Mouse (Mus musculus): ENCODE results near the gene Flt1. TPM values are rescaled to one million over a fixed set of nuclear protein-coding genes. Genes with fewer than 3 reads are reported as not detected.

Gene Flt1
- polyA plus RNA-seq, 1 experiment from 2014 or later: 12.2 TPM

DNA sequence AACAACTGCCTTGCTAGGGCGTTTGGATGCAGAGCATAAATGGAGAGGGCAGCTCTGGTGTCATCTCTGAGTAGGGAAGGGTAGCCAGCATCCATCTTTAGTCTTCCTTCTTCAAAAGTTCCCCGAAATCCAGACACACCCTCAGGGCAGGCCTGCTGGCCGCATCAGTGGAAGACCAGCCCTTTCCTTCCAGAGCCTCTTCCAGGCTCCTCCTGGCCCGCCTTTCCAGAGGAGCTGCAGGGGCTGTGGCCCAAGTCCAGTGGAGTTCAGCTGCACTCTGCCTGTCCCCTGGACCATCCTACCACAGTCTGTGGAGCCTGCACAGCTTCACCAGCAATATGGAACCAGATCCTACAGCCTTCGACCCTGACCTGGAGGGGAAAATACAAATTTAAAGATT lies 7.1 kb upstream of the Flt1 start:
- no peak overlapping the region for H3K9ac ChIP-seq (ENCODE audit: low read depth, low read length)
- H3K4me3 ChIP-seq (ENCODE audit: low read depth, low read length): no peak overlapping the region
- H3K36me3 ChIP-seq (ENCODE audit: control insufficient read depth, insufficient read depth, low read length): no peaks in the 10 kb centered on the region
- no peaks in the 10 kb centered on the region for H3K4me1 ChIP-seq (ENCODE audit: control insufficient read depth, insufficient read depth, low read length)
- peaks cover 27% of the 10 kb centered on the region for H3K27me3 ChIP-seq (replicated peaks; ENCODE audit: control insufficient read depth, insufficient read depth, low read length)
- no peak overlapping the region for H3K4me2 ChIP-seq (ENCODE audit: low read depth, low read length)
- DNase-seq (ENCODE audit: low spot score) (no peak), ATAC-seq (ENCODE audit: low read depth) (no peak)
- no peaks in the 10 kb centered on the region for H3K9me3 ChIP-seq (ENCODE audit: control insufficient read depth, low read length)
- no peak overlapping the region for H3K27ac ChIP-seq (replicated peaks; ENCODE audit: low read depth, low read length)
- 84% methylated on average over 4 of the region's 5 CpGs for WGBS

GRCm38 (mm10) chr5:147727481-147727880 lies 1.7 kb upstream of the Flt1 start:
- Histone ChIP-seq H3K9ac (ENCODE audit: low read depth, low read length) (no peak overlapping the region), H3K4me1 (ENCODE audit: control insufficient read depth, insufficient read depth, low read length) (peaks cover 15% of the 10 kb centered on the region), H3K9me3 (ENCODE audit: control insufficient read depth, low read length) (no peaks in the 10 kb centered on the region), H3K27me3 (replicated peaks; ENCODE audit: control insufficient read depth, insufficient read depth, low read length) (peaks cover 81% of the 10 kb centered on the region), H3K4me2 (ENCODE audit: low read depth, low read length) (no peak overlapping the region), H3K36me3 (ENCODE audit: control insufficient read depth, insufficient read depth, low read length) (no peaks in the 10 kb centered on the region), H3K27ac (replicated peaks; ENCODE audit: low read depth, low read length) (no peak overlapping the region), H3K4me3 (ENCODE audit: low read depth, low read length) (no peak overlapping the region)
- DNase-seq (ENCODE audit: low spot score) (no peak), ATAC-seq (ENCODE audit: low read depth) (no peak)
- WGBS: 12% methylated on average over 12 of the region's 12 CpGs

DNA sequence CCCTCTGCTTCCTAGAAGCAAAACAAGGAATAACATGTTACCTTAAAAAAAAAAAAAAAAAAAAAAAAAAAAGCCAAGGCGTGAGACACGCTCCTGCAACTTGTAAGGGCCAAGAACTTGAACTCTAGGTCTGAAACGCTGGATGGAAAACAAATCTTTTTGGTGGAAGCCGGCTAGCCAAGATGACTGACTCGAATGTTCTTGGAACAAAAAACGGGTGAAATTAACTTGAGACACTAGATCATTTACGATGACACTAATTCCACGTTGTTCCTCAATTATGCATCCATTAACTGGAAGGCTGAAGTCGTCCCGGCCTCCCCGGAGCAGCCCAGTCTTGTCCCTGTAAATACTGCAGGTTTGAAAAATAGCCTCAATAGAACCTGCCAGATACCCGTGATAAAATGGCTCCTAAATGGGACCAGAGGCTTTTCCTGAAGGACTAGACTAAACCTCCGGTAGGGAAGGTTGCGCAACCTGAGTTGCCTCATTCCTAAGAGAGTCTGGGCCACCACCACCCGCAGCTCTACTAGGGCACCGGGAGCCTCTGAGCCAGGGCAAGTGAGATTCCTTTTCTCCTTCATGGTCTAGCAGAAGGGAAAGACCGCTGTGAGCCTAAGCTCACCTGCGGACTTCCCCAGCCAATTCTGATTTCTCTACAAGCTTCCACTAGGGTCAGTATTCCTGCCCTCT lies 1.0 kb upstream of the Flt1 start:
- H3K4me2 ChIP-seq (ENCODE audit: low read depth, low read length): peak overlapping the region; percentile 87
- no peaks in the 10 kb centered on the region for H3K9me3 ChIP-seq (ENCODE audit: control insufficient read depth, low read length)
- H3K36me3 ChIP-seq (ENCODE audit: control insufficient read depth, insufficient read depth, low read length): no peaks in the 10 kb centered on the region
- H3K4me3 ChIP-seq (ENCODE audit: low read depth, low read length): peak overlapping the region; percentile 50
- DNase-seq (ENCODE audit: low spot score) (no peak), ATAC-seq (ENCODE audit: low read depth) (no peak)
- WGBS: 4% methylated on average over 18 of the region's 18 CpGs
- H3K9ac ChIP-seq (ENCODE audit: low read depth, low read length): no peak overlapping the region
- H3K27me3 ChIP-seq (replicated peaks; ENCODE audit: control insufficient read depth, insufficient read depth, low read length): peaks cover 85% of the 10 kb centered on the region
- no peak overlapping the region for H3K27ac ChIP-seq (replicated peaks; ENCODE audit: low read depth, low read length)
- peaks cover 15% of the 10 kb centered on the region for H3K4me1 ChIP-seq (ENCODE audit: control insufficient read depth, insufficient read depth, low read length)

DNA sequence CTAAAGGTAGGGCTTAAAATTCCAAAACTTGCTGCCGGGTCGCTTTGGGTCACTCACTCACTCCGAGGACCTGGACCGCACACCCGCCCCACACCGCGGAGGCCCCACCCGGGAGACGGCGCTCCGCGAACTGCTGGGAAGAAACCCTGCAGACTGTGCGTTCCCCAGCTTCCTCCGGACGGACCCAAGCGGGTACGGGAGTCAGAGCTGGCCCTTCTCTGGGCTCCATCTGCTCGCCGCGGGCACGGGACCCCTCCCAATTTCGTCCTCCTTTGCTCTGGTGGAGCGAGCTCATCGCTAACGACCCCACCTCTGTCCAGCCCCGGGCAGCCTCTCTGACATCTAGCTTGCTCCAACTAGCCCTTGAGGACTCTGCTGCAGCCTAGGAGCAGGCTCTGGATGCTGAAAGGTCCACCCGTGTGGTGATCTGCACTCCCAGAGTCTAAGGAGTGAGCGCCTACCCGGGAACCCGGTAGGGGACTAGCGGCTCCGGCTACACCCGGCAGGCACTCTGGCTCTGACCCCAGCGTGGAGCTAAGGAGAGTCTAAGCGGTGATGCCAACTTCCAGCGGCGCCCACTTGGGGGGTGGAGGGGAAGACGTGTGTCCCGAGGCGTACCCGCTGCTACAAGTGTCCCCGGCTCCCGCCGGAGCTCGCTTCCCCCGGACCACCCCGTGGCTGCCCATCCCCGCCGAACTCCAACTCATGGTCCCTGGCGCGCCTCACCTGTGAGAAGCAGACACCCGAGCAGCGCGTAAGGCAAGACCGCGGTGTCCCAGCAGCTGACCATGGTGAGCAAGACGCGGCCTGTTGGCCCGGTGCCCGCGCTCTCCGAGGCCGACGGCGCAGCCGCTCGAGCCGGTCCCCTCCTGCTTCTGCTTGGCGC lies 623 bp downstream of the Flt1 start:
- Histone ChIP-seq H3K9me3 (ENCODE audit: control insufficient read depth, low read length) (no peaks in the 10 kb centered on the region), H3K9ac (ENCODE audit: low read depth, low read length) (peak overlapping the region; percentile 47), H3K27ac (replicated peaks; ENCODE audit: low read depth, low read length) (no peak overlapping the region), H3K4me3 (ENCODE audit: low read depth, low read length) (peak overlapping the region; percentile 50), H3K4me1 (ENCODE audit: control insufficient read depth, insufficient read depth, low read length) (peaks cover 15% of the 10 kb centered on the region), H3K4me2 (ENCODE audit: low read depth, low read length) (peak overlapping the region; percentile 87), H3K36me3 (ENCODE audit: control insufficient read depth, insufficient read depth, low read length) (no peaks in the 10 kb centered on the region), H3K27me3 (replicated peaks; ENCODE audit: control insufficient read depth, insufficient read depth, low read length) (peaks cover 91% of the 10 kb centered on the region)
- WGBS: under 1% methylated on average over 45 of the region's 69 CpGs
- DNase-seq (ENCODE audit: low spot score) (peak; percentile 60), ATAC-seq (ENCODE audit: low read depth) (peak; percentile 67)

- H3K27ac ChIP-seq (replicated peaks; ENCODE audit: low read depth, low read length): no peak overlapping the region
- DNase-seq (ENCODE audit: low spot score) (no peak), ATAC-seq (ENCODE audit: low read depth) (no peak)
- peaks cover 96% of the 10 kb centered on the region for H3K27me3 ChIP-seq (replicated peaks; ENCODE audit: control insufficient read depth, insufficient read depth, low read length)
- H3K9me3 ChIP-seq (ENCODE audit: control insufficient read depth, low read length): no peaks in the 10 kb centered on the region
- H3K4me2 ChIP-seq (ENCODE audit: low read depth, low read length): no peak overlapping the region
- H3K36me3 ChIP-seq (ENCODE audit: control insufficient read depth, insufficient read depth, low read length): no peaks in the 10 kb centered on the region
- H3K4me3 ChIP-seq (ENCODE audit: low read depth, low read length): peak overlapping the region; percentile 50
- WGBS: 2% methylated on average over 14 of the region's 14 CpGs
- 0 out of 2 replicates have a peak overlapping the region, but pooled peaks have one; percentile 47 for H3K9ac ChIP-seq (ENCODE audit: low read depth, low read length)
- H3K4me1 ChIP-seq (ENCODE audit: control insufficient read depth, insufficient read depth, low read length): peaks cover 15% of the 10 kb centered on the region
Observed at GRCm38 (mm10) chr5:147724391-147724790, 1.4 kb downstream of the Flt1 start.

- peak overlapping the region; percentile 50; the same call in 1 of the 2 replicates for H3K4me3 ChIP-seq (ENCODE audit: low read depth, low read length)
Observed at GRCm38 (mm10) chr5:147723811-147724210, 2.0 kb downstream of the Flt1 start.

DNA sequence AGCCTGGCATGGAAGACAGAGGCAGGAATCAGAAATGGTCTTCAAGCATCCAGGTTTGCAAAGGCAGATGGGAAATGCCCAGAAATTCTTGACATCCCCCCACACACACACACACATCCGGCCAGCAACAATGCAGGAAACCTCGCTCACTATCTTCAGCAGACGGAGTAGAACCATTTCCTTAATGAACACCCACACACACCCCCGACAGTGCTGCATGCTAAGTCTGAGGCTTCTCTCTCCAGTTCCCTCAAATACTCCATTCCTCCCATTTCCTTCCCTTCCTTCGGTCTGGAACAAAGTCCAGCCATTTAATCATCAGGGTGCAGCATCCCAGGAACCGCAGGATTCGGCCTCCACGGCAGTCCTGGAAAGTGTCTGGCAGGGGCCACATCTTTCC lies 4.4 kb downstream of the Flt1 start:
- Histone ChIP-seq H3K9me3 (ENCODE audit: control insufficient read depth, low read length) (no peaks in the 10 kb centered on the region), H3K27ac (replicated peaks; ENCODE audit: low read depth, low read length) (no peak overlapping the region), H3K9ac (ENCODE audit: low read depth, low read length) (no peak overlapping the region), H3K4me1 (ENCODE audit: control insufficient read depth, insufficient read depth, low read length) (peaks cover 15% of the 10 kb centered on the region), H3K36me3 (ENCODE audit: control insufficient read depth, insufficient read depth, low read length) (no peaks in the 10 kb centered on the region), H3K27me3 (replicated peaks; ENCODE audit: control insufficient read depth, insufficient read depth, low read length) (peaks cover 74% of the 10 kb centered on the region), H3K4me3 (ENCODE audit: low read depth, low read length) (no peak overlapping the region), H3K4me2 (ENCODE audit: low read depth, low read length) (no peak overlapping the region)
- WGBS: 21% methylated on average over 8 of the region's 8 CpGs
- DNase-seq (ENCODE audit: low spot score) (peak; percentile 32), ATAC-seq (ENCODE audit: low read depth) (no peak)

More at GRCm38 (mm10) chr5:147723811-147724210, 2.0 kb downstream of the Flt1 start:
- no peak overlapping the region for H3K9ac ChIP-seq (ENCODE audit: low read depth, low read length)
- no peaks in the 10 kb centered on the region for H3K9me3 ChIP-seq (ENCODE audit: control insufficient read depth, low read length)
- no peak for DNase-seq (ENCODE audit: low spot score)
- no peaks in the 10 kb centered on the region for H3K36me3 ChIP-seq (ENCODE audit: control insufficient read depth, insufficient read depth, low read length)
- no peak for ATAC-seq (ENCODE audit: low read depth)
- no peak overlapping the region for H3K27ac ChIP-seq (replicated peaks; ENCODE audit: low read depth, low read length)
- peaks cover 15% of the 10 kb centered on the region for H3K4me1 ChIP-seq (ENCODE audit: control insufficient read depth, insufficient read depth, low read length)
- H3K4me2 ChIP-seq (ENCODE audit: low read depth, low read length): no peak overlapping the region
- WGBS: 7% methylated on average over 17 of the region's 17 CpGs
- peaks cover 93% of the 10 kb centered on the region for H3K27me3 ChIP-seq (replicated peaks; ENCODE audit: control insufficient read depth, insufficient read depth, low read length)

- Histone ChIP-seq H3K27ac (replicated peaks; ENCODE audit: low read depth, low read length) (no peak overlapping the region), H3K4me3 (ENCODE audit: low read depth, low read length) (no peak overlapping the region), H3K9me3 (ENCODE audit: control insufficient read depth, low read length) (no peaks in the 10 kb centered on the region), H3K9ac (ENCODE audit: low read depth, low read length) (no peak overlapping the region), H3K4me1 (ENCODE audit: control insufficient read depth, insufficient read depth, low read length) (no peaks in the 10 kb centered on the region), H3K36me3 (ENCODE audit: control insufficient read depth, insufficient read depth, low read length) (no peaks in the 10 kb centered on the region), H3K27me3 (replicated peaks; ENCODE audit: control insufficient read depth, insufficient read depth, low read length) (peaks cover 44% of the 10 kb centered on the region), H3K4me2 (ENCODE audit: low read depth, low read length) (no peak overlapping the region)
- 87% methylated on average over 7 of the region's 7 CpGs for WGBS
- DNase-seq (ENCODE audit: low spot score) (no peak), ATAC-seq (ENCODE audit: low read depth) (no peak)
Observed at GRCm38 (mm10) chr5:147718335-147718734, 7.5 kb downstream of the Flt1 start.

All from embryonic facial prominence, embryonic 14.5 days (tissue).